Mouse (Mus musculus): ENCODE results near the gene Prkcz.

Gene Prkcz

DNA sequence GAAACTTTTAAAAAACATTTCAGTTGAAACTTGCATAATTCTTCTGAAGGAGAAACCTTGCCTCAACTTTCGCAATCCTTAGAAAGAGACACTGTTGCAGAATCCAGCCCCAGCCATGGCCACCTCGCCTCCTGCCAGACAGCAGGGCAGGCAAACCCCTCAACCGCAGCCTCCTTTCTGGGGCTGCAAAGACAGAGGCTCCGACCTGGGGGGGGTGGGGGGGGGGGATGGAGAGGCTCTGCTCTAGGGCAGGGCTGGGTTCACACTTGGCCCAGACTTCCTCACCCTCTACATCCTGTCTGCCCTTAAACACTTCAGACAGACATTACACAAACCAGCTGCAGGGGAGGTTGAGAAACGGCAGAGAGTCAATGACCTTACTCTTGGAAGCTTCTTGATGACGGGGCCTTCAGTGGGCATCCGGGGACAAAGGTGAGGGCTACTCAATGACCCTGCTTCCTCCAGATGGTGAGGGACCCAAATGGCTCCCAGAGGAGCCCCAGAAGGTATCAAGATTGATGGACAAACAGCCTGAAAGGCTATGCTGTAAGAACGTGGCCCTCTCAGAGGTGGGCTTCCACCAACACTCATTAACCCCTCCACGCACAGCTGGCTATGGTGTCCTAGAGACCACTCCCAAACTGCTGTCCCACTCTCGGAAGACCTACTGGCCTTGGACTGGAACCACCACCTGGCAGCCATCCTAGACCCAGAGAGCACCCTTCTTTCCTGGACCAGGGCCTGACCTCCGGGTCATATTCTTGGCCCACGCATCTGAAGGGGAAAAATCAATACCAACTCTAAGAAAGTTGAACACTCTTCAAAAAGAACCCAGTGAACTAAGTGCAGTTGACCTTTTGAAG lies 143.7 kb downstream of the Prkcz start:
- peak; percentile 66 to 78 for DNase-seq

GRCm38 (mm10) chr4:155215773-155216630 lies 145.2 kb downstream of the Prkcz start:
- peak; percentile 49 to 64 for DNase-seq

- no peak for DNase-seq
Measured at GRCm38 (mm10) chr4:155215203-155215602, 146.0 kb downstream of the Prkcz start.

GRCm38 (mm10) chr4:155214793-155215192 lies 146.4 kb downstream of the Prkcz start:
- no peak for DNase-seq

DNA sequence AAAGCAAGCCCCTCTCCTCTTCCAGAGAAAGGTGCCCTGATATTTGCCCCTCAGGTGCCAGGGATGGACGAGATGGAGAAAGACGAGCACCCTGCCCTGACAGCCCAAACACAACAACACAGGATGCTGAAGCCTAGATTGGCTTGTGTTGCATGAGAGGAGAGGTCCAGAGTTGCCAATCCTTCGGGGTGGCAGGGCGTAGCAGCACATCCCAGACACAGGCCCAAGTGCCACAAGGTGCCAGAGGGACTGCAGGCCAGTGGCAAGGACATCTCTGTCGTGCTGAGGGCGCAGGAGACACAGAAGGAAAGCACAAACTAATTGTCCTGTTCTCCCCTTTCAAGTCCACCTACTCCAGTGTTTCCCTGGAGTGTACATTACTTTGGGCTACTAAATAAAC lies 147.0 kb downstream of the Prkcz start:
- no peak for DNase-seq

DNA sequence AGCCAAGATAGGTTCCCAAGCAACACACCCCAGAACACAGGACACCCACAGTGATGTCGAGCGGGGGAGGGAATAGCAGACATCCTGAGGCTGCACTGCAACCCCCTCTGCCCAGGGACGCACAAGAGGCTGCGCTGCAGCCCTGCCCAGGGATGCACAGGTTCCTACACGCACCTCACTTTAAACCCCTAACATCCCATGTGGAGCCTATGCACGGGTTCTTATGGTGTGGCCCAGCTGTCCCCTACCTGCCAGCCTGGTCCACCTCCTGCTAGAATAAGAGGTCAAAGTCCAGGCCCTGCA lies 147.5 kb downstream of the Prkcz start:
- no peak for DNase-seq

GRCm38 (mm10) chr4:155213052-155213751 lies 148.0 kb downstream of the Prkcz start:
- no peak for DNase-seq
